Mouse (Mus musculus) lung, postnatal 0 days (tissue): ENCODE data around the gene Aktip.

ENCODE experiments used
- CTCF ChIP-seq: IDR thresholded peaks from 2 replicates; pipeline ENCODE4 v1.5.1; 2016; ENCODE audit warnings: antibody characterized with exemption, mild to moderate bottlenecking
- EP300 ChIP-seq: IDR thresholded peaks from 2 replicates; pipeline ENCODE4 v1.6.1; 2016; ENCODE audit warnings: antibody characterized with exemption, mild to moderate bottlenecking, control low read depth

DNA sequence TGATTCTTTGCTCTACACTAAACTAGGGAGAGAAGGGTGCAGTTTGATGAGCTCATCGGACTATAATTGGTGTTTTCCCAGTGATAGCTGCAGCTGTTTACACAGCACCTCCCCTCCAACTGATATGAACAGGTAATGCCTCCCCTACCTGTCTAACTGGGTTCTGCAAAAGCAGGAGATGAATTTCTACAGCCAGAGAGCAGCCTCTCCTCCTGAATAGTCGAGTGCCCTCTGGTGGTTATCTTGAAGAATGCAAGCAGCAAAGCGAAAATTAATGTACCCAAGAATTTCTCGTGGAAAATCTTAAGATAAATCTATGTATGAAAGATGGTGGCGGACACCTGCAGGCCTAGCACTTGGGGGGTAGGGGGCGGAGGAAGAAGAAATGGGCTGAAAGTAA is 52.1 kb downstream of the Aktip start:
- peak; percentile 88 for TF ChIP-seq CTCF
- TF ChIP-seq EP300, result no peak
